Comparison of ENCODE assay signal across 8 mouse cellular contexts in the genomic region with DNA sequence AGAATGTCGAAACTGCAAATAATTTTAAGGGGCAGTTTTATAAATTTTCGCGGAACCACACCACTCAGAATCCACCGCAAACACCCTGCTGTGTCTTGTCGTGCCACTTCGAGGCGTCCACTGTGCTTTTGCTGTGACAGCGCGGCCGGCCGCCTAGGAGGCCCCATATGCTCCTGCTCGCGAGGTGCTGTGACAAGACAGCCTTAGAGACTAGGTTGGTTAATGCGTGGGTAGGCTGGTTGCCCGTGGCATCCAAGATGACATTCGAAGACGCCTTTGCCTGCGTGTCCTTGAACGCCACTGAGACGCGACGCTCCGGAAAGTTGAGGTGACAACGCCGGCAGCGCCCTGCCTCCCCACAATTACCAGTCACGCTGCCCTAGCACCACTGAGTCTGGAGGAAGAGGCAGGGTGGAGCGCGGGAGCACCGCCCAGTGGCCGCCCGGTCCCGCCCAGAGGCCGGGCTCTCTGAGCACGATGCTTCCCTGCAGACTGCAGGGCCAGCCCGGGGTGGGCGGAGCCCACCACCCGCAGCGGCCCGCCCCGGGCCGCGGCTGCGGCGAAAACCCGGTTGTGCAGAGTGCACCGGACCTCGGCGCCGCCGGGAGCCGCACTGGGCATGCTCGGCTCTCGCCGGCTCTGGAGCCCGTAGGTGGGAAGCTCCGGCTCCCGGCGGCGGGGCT. TPM values are rescaled to one million over a fixed set of nuclear protein-coding genes. Genes with fewer than 3 reads are reported as not detected.
DNase-seq lines count a peak whose midpoint lies in the region; ATAC-seq and TF ChIP-seq lines count a peak whose summit lies in the region.

A gene (plus strand): TSS at position 578 of the 683 bp plus-strand sequence.

- TF ChIP-seq CTCF in Patski (IDR thresholded peaks at IDR 0.05): no peak
- no peak for TF ChIP-seq CTCF in olfactory bulb, adult 2 months (IDR thresholded peaks at IDR 0.05; ENCODE audit: insufficient read depth, low read depth, low read length)

- peak; percentile 96 for ATAC-seq in Patski
- peak; percentile 98 for ATAC-seq in lung, embryonic 15.5 days (ENCODE audit: borderline replicate concordance, extremely low read depth, low FRiP score, low TSS enrichment)

- H3K9ac ChIP-seq in lung, embryonic 15.5 days: peak within 1 kb of the TSS; percentile 55

- H3K36me3 ChIP-seq in hindbrain, embryonic 10.5 days: no peaks in the 10 kb centered on the region
- no peaks in the 10 kb centered on the region for H3K36me3 ChIP-seq in lung, embryonic 15.5 days

- DNase-seq in Patski (ENCODE audit: low read depth, low spot score): peak; percentile 64
- DNase-seq in cerebellum, postnatal 10 days: peak; percentile 91 to 95
- peak; percentile 91 to 94 for DNase-seq in frontal cortex, adult 2 months (ENCODE audit: extremely low spot score in 1 of 2, low spot score in 1 of 2)
- DNase-seq in hindbrain, embryonic 10.5 days (ENCODE audit: low spot score): peak; percentile 94
- peak; percentile 85 for DNase-seq in layer of hippocampus, adult 9-10 months (ENCODE audit: low spot score)
- peak; percentile 65 to 68 for DNase-seq in thymus, adult 18-20 months

- CTCF ChIA-PET in Patski (lab: Charles Lee): interaction anchor here (0.7 to 2.6 kb wide), 6 partner anchors 9 to 261 kb away, joined by 3 to 8 read pairs (median 4); no protein-coding TSS in a partner anchor

- peak within 1 kb of the TSS; percentile 86 for H3K27ac ChIP-seq in hindbrain, embryonic 10.5 days
- peak within 1 kb of the TSS; percentile 72 for H3K27ac ChIP-seq in lung, embryonic 15.5 days
- peak within 1 kb of the TSS; percentile 86 for H3K27ac ChIP-seq in olfactory bulb, adult 2 months (ENCODE audit: insufficient read depth, low read depth, low read length)

- peaks cover 26% of the 10 kb centered on the region; the same call in 1 of the 2 replicates for H3K4me1 ChIP-seq in hindbrain, embryonic 10.5 days (replicated peaks)
- peaks cover 15% of the 10 kb centered on the region for H3K4me1 ChIP-seq in lung, embryonic 15.5 days
- peaks cover 8% of the 10 kb centered on the region for H3K4me1 ChIP-seq in olfactory bulb, adult 2 months (ENCODE audit: control insufficient read depth, insufficient read depth, low read length)

- POLR2A ChIA-PET in Patski (lab: Charles Lee): interaction anchor here (0.6 to 1.6 kb wide), 4 partner anchors 18 to 1254 kb away, joined by 3 to 5 read pairs (median 3); no protein-coding TSS in a partner anchor

- in situ Hi-C loops in Patski (cut with MboI; ENCODE audit: low pct_unique_long_range_greater_than_20kb): loop anchor here (25.0 kb wide), 1 partner anchor 880 kb away; no protein-coding TSS in a partner anchor

- H3K4me3 ChIP-seq in hindbrain, embryonic 10.5 days: peak within 1 kb of the TSS; percentile 74
- H3K4me3 ChIP-seq in lung, embryonic 15.5 days: peak within 1 kb of the TSS; percentile 67
- H3K4me3 ChIP-seq in olfactory bulb, adult 2 months (ENCODE audit: insufficient read depth, low read depth, low read length): peak within 1 kb of the TSS; percentile 60

- WGBS in hindbrain, embryonic 10.5 days: 1% methylated on average over 60 of the region's 60 CpGs
- under 1% methylated on average over 60 of the region's 60 CpGs for WGBS in lung, embryonic 15.5 days
- under 1% methylated on average over 60 of the region's 60 CpGs for WGBS in olfactory bulb, adult 2 months

- H3K9me3 ChIP-seq in hindbrain, embryonic 10.5 days: no peaks in the 10 kb centered on the region
- no peaks in the 10 kb centered on the region for H3K9me3 ChIP-seq in lung, embryonic 15.5 days

- H3K27me3 ChIP-seq in Patski: no peaks in the 10 kb centered on the region
- H3K27me3 ChIP-seq in hindbrain, embryonic 10.5 days (ENCODE audit: insufficient read depth, poor library complexity, severe bottlenecking): peaks cover 37% of the 10 kb centered on the region
- no peaks in the 10 kb centered on the region; the same call in 1 of the 2 replicates for H3K27me3 ChIP-seq in lung, embryonic 15.5 days

- 0 out of 2 replicates have a peak, but pooled peaks have one; percentile 21 for TF ChIP-seq POLR2A in olfactory bulb, adult 2 months (IDR thresholded peaks at IDR 0.05; ENCODE audit: insufficient read depth, low read depth, low read length)

- H3K4me2 ChIP-seq in lung, embryonic 15.5 days: peak within 1 kb of the TSS; percentile 98

RNA-seq across cellular contexts. Expression of the gene that starts here (rescaled TPM):
- polyA plus RNA-seq in Patski (2021): 34.6 TPM
- polyA plus RNA-seq in frontal cortex, adult 2 months (2012; rRNA removed): 38.3 and 39.8 TPM in 2 replicates
- 1.2 and 1.6 TPM in 2 replicates for polyA plus RNA-seq in hindbrain, embryonic 10.5 days (2016; fragmentation: Nextera tagmentation; extraction: Ambion mirVana)
- polyA plus RNA-seq in lung, embryonic 15.5 days (2015; fragmentation: Nextera tagmentation; extraction: Ambion mirVana): 4.4 and 4.7 TPM in 2 replicates
- not detected in 2 replicates for polyA plus RNA-seq in olfactory bulb, adult 2 months (2012; ENCODE audit: insufficient read depth, insufficient read length, low replicate concordance, missing spikeins)

Comparison
In these comparisons a context has a peak if more than half of its experiments do, and no peak if none do; other contexts are left out.
1. Peak in every context shown above with its lines: DNase-seq, ATAC-seq, H3K4me3 ChIP-seq and H3K27ac ChIP-seq.